Mouse (Mus musculus) bone marrow, adult 2 months (tissue): ENCODE data around the gene Pik3c2b. TPM values are rescaled to one million over a fixed set of nuclear protein-coding genes. Genes with fewer than 3 reads are reported as not detected.

Source experiments
- H3K27ac ChIP-seq: fragments of 200-500 bp; 2 replicates; pipeline ENCODE4 v1.5.1; 2012; ENCODE audit warnings: low read depth, mild to moderate bottlenecking, control low read depth, inconsistent platforms, low read length; ENCODE audit not compliant: control insufficient read depth, poor library complexity, insufficient read depth
- H3K4me1 ChIP-seq: fragments of 200-500 bp; 2 replicates; pipeline ENCODE4 v1.6.1; 2011; ENCODE audit warnings: low read length; ENCODE audit not compliant: control insufficient read depth, insufficient read depth
- H3K4me3 ChIP-seq: fragments of 200-500 bp; replicated peaks from 2 replicates; pipeline ENCODE3; 2011; ENCODE audit warnings: mild to moderate bottlenecking, low read depth, low read length, control low read depth; ENCODE audit not compliant: control insufficient read depth
- CTCF ChIP-seq: fragments of 200-500 bp; IDR thresholded peaks from 2 replicates; pipeline ENCODE4 v1.5.1; 2011; ENCODE audit warnings: low read length, control low read depth; ENCODE audit not compliant: control insufficient read depth, insufficient read depth
- POLR2A ChIP-seq: fragments of 200-500 bp; IDR thresholded peaks from 2 replicates; pipeline ENCODE4 v1.6.1; 2011; ENCODE audit warnings: low read depth, mild to moderate bottlenecking, control low read depth, low read length, borderline replicate concordance; ENCODE audit not compliant: control insufficient read depth
- WGBS: fragments of 180-500 bp; shearing (Covaris S2); methylation state at CpG from one replicate; pipeline ENCODE4 v1.1.7; 2018; 5-methylcytosine and 5-hydroxymethylcytosine counted together
- polyA plus RNA-seq: library from polyadenylated mRNA; stranded (reverse); fragments of >200 nt; gene quantifications from 2 replicates; pipeline ENCODE4 v1.2.4, GENCODE M21; 2011; ENCODE audit warnings: low replicate concordance; ENCODE audit not compliant: missing spikeins, insufficient read depth, insufficient read length

Gene Pik3c2b
- polyA plus RNA-seq, 1 experiment: 17.9 TPM

- Histone ChIP-seq H3K27ac (no peak overlapping the region), H3K4me1 (no peaks in the 10 kb centered on the region; the same call in 1 of the 2 replicates), H3K4me3 (no peak overlapping the region)
- WGBS: 88% methylated on average over 3 of the region's 3 CpGs
- TF ChIP-seq CTCF (no peak), POLR2A (no peak)
These were observed 106.7 kb downstream of the Pik3c2b start for GRCm38 (mm10) chr1:133152213-133152612.

- Histone ChIP-seq H3K27ac (no peak overlapping the region), H3K4me1 (no peaks in the 10 kb centered on the region; the same call in 1 of the 2 replicates), H3K4me3 (no peak overlapping the region)
- 80% methylated on average over 6 of the region's 6 CpGs for WGBS
- TF ChIP-seq CTCF (no peak), POLR2A (no peak)
These were observed 109.8 kb downstream of the Pik3c2b start for GRCm38 (mm10) chr1:133155270-133155669.

Other genes starting within 250 kb of the Pik3c2b start
- gene Lrrn2, start 165.4 kb upstream of the Pik3c2b start, polyA plus RNA-seq: not detected in 2 replicates
- 33.1 and 66.0 TPM in 2 replicates for gene Mdm4, start 15.1 kb upstream of the Pik3c2b start, polyA plus RNA-seq
- 51.2 and 59.4 TPM in 2 replicates for gene Ppp1r15b, start 85.5 kb downstream of the Pik3c2b start, polyA plus RNA-seq
- gene Plekha6, start 118.5 kb downstream of the Pik3c2b start, polyA plus RNA-seq: 0.84 and 2.1 TPM in 2 replicates